Mouse (Mus musculus) stomach, embryonic 16.5 days (tissue): ENCODE measurements at regions not wholly inside any gene's neighbourhood (a gene's known extent, or its start where the extent isn't known, plus 50 kb on each side); places are given as distances from the start of the nearest gene placed in this dataset.

Source experiments
- ATAC-seq: fragments of 200-750 bp; cut with Nextera tagmentation; 2 replicates; pipeline ENCODE4 v1.8.0; 2017; ENCODE audit warnings: moderate number of reproducible peaks, moderate TSS enrichment; ENCODE audit not compliant: insufficient read depth, low FRiP score
- H3K27ac ChIP-seq: fragments of 300-500 bp; sonication (generic); 2 replicates; pipeline ENCODE4 v1.5.1; 2014; ENCODE audit warnings: low read length
- H3K27me3 ChIP-seq: fragments of 300-500 bp; sonication (generic); 2 replicates; pipeline ENCODE4 v1.6.1; 2014; ENCODE audit warnings: low read length, control low read depth, mixed read lengths; ENCODE audit not compliant: control insufficient read depth, insufficient read depth
- H3K36me3 ChIP-seq: fragments of 300-500 bp; sonication (generic); 2 replicates; pipeline ENCODE4 v1.6.1; 2014; ENCODE audit warnings: low read length; ENCODE audit not compliant: control insufficient read depth, insufficient read depth
- H3K4me1 ChIP-seq: fragments of 300-500 bp; sonication (generic); 2 replicates; pipeline ENCODE4 v1.6.1; 2014; ENCODE audit warnings: low read length, control low read depth, mixed read lengths; ENCODE audit not compliant: control insufficient read depth, insufficient read depth
- H3K4me2 ChIP-seq: fragments of 300-500 bp; sonication (generic); 2 replicates; pipeline ENCODE4 v1.6.1; 2014; ENCODE audit warnings: low read depth, low read length, mixed read lengths
- H3K4me3 ChIP-seq: fragments of 300-500 bp; sonication (generic); replicated peaks from 2 replicates; pipeline ENCODE4 v1.5.1; 2014; ENCODE audit warnings: mild to moderate bottlenecking, low read length
- H3K9ac ChIP-seq: fragments of 300-500 bp; sonication (generic); 2 replicates; pipeline ENCODE4 v1.6.1; 2014; ENCODE audit warnings: low read length
- H3K9me3 ChIP-seq: fragments of 300-500 bp; sonication (generic); replicated peaks from 2 replicates; pipeline ENCODE4 v1.6.1; 2016; ENCODE audit warnings: low read length, control low read depth; ENCODE audit not compliant: control insufficient read depth
- WGBS: fragments of 180-500 bp; shearing (Covaris S2); extraction: QIAGEN DNeasy Blood & Tissue Kit; methylation state at CpG from one replicate; pipeline ENCODE4 v1.1.7; 2014; 5-methylcytosine and 5-hydroxymethylcytosine counted together

GRCm38 (mm10) chr10:122535137-122535536 lies 86.8 kb downstream of the Avpr1a start:
- H3K27ac ChIP-seq = no peak overlapping the region
- no peak overlapping the region for H3K4me2 ChIP-seq
- H3K9me3 ChIP-seq = no peaks in the 10 kb centered on the region
- no peak overlapping the region for H3K9ac ChIP-seq
- H3K36me3 ChIP-seq = no peaks in the 10 kb centered on the region
- no peak overlapping the region for H3K4me3 ChIP-seq
- 58% methylated on average over 5 of the region's 5 CpGs for WGBS
- no peak for ATAC-seq
- H3K4me1 ChIP-seq = no peaks in the 10 kb centered on the region
- H3K27me3 ChIP-seq = no peaks in the 10 kb centered on the region

GRCm38 (mm10) chr10:122539655-122540054 lies 91.4 kb downstream of the Avpr1a start:
- WGBS = 48% methylated on average over 7 of the region's 7 CpGs
- Histone ChIP-seq H3K27me3 (no peaks in the 10 kb centered on the region), H3K36me3 (no peaks in the 10 kb centered on the region), H3K9me3 (no peaks in the 10 kb centered on the region), H3K9ac (no peak overlapping the region), H3K4me1 (no peaks in the 10 kb centered on the region), H3K4me2 (no peak overlapping the region), H3K4me3 (no peak overlapping the region), H3K27ac (no peak overlapping the region)
- ATAC-seq = no peak

GRCm38 (mm10) chr10:122542573-122542972 lies 94.3 kb downstream of the Avpr1a start:
- no peaks in the 10 kb centered on the region for H3K36me3 ChIP-seq
- H3K9ac ChIP-seq = no peak overlapping the region
- no peaks in the 10 kb centered on the region for H3K4me1 ChIP-seq
- no peak overlapping the region for H3K4me2 ChIP-seq
- H3K4me3 ChIP-seq = no peak overlapping the region
- H3K27ac ChIP-seq = no peak overlapping the region
- H3K27me3 ChIP-seq = no peaks in the 10 kb centered on the region
- no peaks in the 10 kb centered on the region for H3K9me3 ChIP-seq
- 62% methylated on average over 9 of the region's 9 CpGs for WGBS
- ATAC-seq = no peak

DNA sequence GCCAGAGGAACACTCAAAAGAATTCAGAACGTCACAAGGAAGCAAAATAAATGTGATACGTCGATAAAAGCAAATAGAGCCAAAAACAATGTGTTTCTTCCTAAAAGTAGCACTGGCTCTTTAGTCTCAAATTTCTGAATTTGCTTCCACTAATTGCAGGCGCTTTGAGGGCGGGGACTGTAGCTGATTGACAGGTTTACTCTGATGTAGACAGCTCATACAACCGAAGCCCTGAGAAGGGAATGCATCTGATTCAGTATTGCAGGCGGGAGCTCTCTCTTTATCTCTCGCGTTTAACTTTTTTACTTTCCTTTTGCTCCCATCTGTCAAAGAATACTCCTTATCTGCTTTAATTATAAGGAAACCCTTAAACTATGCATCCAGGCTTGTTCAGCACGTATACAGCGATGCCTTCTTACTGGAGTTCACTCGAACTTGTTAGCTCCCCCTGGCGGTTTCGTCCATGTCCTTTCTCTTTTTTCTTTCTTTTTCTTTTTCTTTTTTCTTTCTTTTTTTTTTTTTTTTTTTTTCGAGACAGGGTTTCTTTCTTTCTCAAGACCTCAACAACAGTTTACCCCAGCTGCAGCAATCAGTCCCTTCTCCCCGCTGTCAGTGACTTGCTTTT lies 95.9 kb downstream of the Avpr1a start:
- no peak for ATAC-seq

DNA sequence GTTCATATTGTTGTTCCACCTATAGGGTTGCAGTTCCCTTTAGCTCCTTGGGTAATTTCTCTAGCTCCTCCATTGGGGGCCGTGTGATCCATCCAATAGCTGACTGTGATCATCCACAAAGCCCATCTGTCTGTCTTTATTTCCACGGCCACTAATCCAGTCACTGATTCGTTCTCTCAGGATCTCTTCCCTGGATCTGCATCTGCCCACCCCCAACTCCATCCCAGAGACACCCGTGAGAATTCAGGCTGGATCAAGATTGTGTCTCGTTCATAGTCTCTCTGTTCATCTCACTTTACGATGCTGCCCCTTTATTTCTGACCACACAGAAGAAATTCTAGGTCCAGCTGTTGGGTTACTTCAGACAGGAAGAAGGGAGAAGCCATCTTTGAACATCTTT lies 96.7 kb downstream of the Avpr1a start:
- Histone ChIP-seq H3K4me1 (no peaks in the 10 kb centered on the region), H3K9me3 (no peaks in the 10 kb centered on the region), H3K9ac (no peak overlapping the region), H3K36me3 (no peaks in the 10 kb centered on the region), H3K27me3 (no peaks in the 10 kb centered on the region), H3K4me3 (no peak overlapping the region), H3K4me2 (no peak overlapping the region), H3K27ac (no peak overlapping the region)
- WGBS = 90% methylated on average over 6 of the region's 6 CpGs
- ATAC-seq = no peak

More for the DNA sequence above, 95.9 kb downstream of the Avpr1a start:
- Histone ChIP-seq H3K27me3 (no peaks in the 10 kb centered on the region), H3K9me3 (no peaks in the 10 kb centered on the region), H3K4me1 (no peaks in the 10 kb centered on the region), H3K4me3 (peak overlapping the region; percentile 43), H3K4me2 (peak overlapping the region; percentile 53), H3K9ac (peak overlapping the region; percentile 48; the same call in 1 of the 2 replicates), H3K27ac (no peak overlapping the region), H3K36me3 (no peaks in the 10 kb centered on the region)
- 19% methylated on average over 16 of the region's 16 CpGs for WGBS

- no peak overlapping the region for H3K27ac ChIP-seq
- no peaks in the 10 kb centered on the region for H3K4me1 ChIP-seq
- WGBS = 70% methylated on average over 5 of the region's 5 CpGs
- no peaks in the 10 kb centered on the region for H3K36me3 ChIP-seq
- no peaks in the 10 kb centered on the region for H3K9me3 ChIP-seq
- H3K9ac ChIP-seq = no peak overlapping the region
- no peaks in the 10 kb centered on the region for H3K27me3 ChIP-seq
- no peak for ATAC-seq
- no peak overlapping the region for H3K4me3 ChIP-seq
- H3K4me2 ChIP-seq = no peak overlapping the region
Measured at GRCm38 (mm10) chr10:122551586-122551985, 103.3 kb downstream of the Avpr1a start.

- Histone ChIP-seq H3K36me3 (no peaks in the 10 kb centered on the region), H3K9me3 (no peaks in the 10 kb centered on the region), H3K27ac (no peak overlapping the region), H3K4me2 (no peak overlapping the region), H3K9ac (no peak overlapping the region), H3K27me3 (no peaks in the 10 kb centered on the region), H3K4me3 (no peak overlapping the region), H3K4me1 (no peaks in the 10 kb centered on the region)
- ATAC-seq = peak; percentile 50; the same call in 1 of the 2 replicates
- WGBS = 34% methylated on average over 2 of the region's 2 CpGs
Measured at GRCm38 (mm10) chr10:122553124-122553822, 105.0 kb downstream of the Avpr1a start.

DNA sequence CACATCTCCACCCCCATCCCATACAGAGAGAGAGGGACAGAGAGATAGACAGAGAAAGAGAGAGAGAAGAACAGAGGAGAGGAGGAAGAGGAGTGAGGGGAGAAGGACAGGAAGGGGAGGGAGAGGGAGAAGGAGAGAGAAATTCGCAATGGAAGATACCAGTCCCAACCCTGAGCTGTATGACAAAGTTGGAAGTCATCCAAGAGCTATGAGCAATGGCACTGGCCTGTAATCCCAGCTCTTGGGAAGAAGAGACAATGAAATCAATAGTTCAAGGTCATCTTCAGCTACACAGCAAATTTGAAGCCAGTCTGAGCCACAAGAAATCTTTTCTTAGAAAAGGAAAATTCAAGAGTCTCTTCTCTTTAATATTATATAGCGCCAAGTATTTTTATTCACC lies 105.6 kb downstream of the Avpr1a start:
- H3K4me3 ChIP-seq = no peak overlapping the region
- no peaks in the 10 kb centered on the region for H3K9me3 ChIP-seq
- H3K27ac ChIP-seq = no peak overlapping the region
- H3K27me3 ChIP-seq = no peaks in the 10 kb centered on the region
- H3K4me2 ChIP-seq = no peak overlapping the region
- H3K4me1 ChIP-seq = no peaks in the 10 kb centered on the region
- no peak overlapping the region for H3K9ac ChIP-seq
- whole genome bisulfite sequencing = 55% methylated on average over 2 of the region's 2 CpGs
- ATAC-seq = no peak
- H3K36me3 ChIP-seq = no peaks in the 10 kb centered on the region

DNA sequence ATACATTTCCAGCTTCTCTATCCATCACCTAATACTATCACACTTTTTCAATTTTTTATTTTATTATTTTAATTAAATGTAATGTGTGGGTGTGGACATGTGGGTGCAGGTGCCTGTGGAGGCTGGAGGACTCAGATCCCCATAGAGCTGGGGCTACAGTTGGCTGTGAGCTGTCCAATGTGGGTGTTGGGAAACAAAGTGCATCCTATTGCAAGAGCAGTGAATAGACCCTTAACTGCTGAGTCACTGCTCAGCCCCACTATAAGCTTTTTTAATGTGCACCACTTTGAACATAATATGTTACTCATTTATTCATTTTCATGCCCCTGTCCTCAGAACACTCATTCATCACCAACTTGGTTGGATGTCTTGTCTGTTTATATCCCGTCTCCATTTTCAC lies 110.4 kb downstream of the Avpr1a start:
- Histone ChIP-seq H3K4me3 (no peak overlapping the region), H3K27me3 (no peaks in the 10 kb centered on the region), H3K9ac (no peak overlapping the region), H3K4me1 (no peaks in the 10 kb centered on the region), H3K27ac (no peak overlapping the region), H3K36me3 (no peaks in the 10 kb centered on the region), H3K9me3 (no peaks in the 10 kb centered on the region), H3K4me2 (no peak overlapping the region)
- ATAC-seq = no peak
- WGBS = 68% methylated on average over 1 of the region's 1 CpGs
